Mouse (Mus musculus) olfactory bulb, adult 2 months (tissue): ENCODE measurements around the gene Hist1h4b. TPM values are rescaled to one million over a fixed set of nuclear protein-coding genes. Genes with fewer than 3 reads are reported as not detected.
"Not testable (repeated sequence)": the region's sequence is repeated elsewhere in the genome, so short reads cannot be mapped to it uniquely, and the experiment has no call there.

Source experiments
- H3K27ac ChIP-seq: fragments of 200-500 bp; 2 replicates; pipeline ENCODE4 v1.5.1; 2012; ENCODE audit warnings: low read depth, low read length; ENCODE audit not compliant: insufficient read depth
- H3K4me1 ChIP-seq: fragments of 200-500 bp; 2 replicates; pipeline ENCODE4 v1.6.1; 2012; ENCODE audit warnings: low read length; ENCODE audit not compliant: control insufficient read depth, insufficient read depth
- H3K4me3 ChIP-seq: fragments of 200-500 bp; 2 replicates; pipeline ENCODE4 v1.5.1; 2012; ENCODE audit warnings: mild to moderate bottlenecking, low read depth, low read length, moderate library complexity; ENCODE audit not compliant: insufficient read depth
- CTCF ChIP-seq: fragments of 200-500 bp; IDR thresholded peaks from 2 replicates; pipeline ENCODE4 v1.5.1; 2012; ENCODE audit warnings: low read depth, mild to moderate bottlenecking, low read length, moderate library complexity; ENCODE audit not compliant: insufficient read depth
- POLR2A ChIP-seq: fragments of 200-500 bp; IDR thresholded peaks from 2 replicates; pipeline ENCODE4 v1.6.1; 2012; ENCODE audit warnings: mild to moderate bottlenecking, low read depth, low read length, moderate library complexity; ENCODE audit not compliant: insufficient read depth
- WGBS: fragments of 180-500 bp; shearing (Covaris S2); methylation state at CpG from one replicate; pipeline ENCODE4 v1.1.7; 2018; 5-methylcytosine and 5-hydroxymethylcytosine counted together
- polyA plus RNA-seq: library from polyadenylated mRNA; stranded (reverse); fragments of >200 nt; gene quantifications from 2 replicates; pipeline ENCODE4 v1.2.4, GENCODE M21; 2012; ENCODE audit warnings: low replicate concordance; ENCODE audit not compliant: missing spikeins, insufficient read depth, insufficient read length

Hist1h4b gene
- not detected in 2 replicates for polyA plus RNA-seq

DNA sequence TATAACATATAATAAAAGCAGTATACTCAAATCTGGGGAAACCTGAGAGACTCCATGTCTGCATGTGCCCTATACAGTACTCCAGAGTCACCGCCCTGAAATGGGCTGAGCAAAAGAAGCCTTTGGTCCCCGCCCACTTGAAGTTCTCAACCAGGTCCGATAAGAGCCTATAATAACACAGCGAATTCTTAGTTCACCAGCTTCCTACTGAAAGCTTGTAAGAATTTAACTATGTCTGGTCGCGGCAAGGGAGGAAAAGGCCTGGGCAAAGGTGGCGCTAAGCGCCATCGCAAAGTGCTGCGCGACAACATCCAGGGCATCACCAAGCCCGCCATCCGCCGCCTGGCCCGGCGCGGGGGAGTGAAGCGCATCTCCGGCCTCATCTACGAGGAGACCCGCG, at the start of gene Hist1h4b:
Gene Hist1h4b (plus strand): TSS at position 224 of the 400 bp plus-strand sequence.
- Histone ChIP-seq H3K4me3 (peak within 1 kb of the TSS; percentile 48), H3K27ac (peak within 1 kb of the TSS; percentile 86), H3K4me1 (peaks cover 5% of the 10 kb centered on the region; the same call in 1 of the 2 replicates)
- no peak for TF ChIP-seq CTCF
- peak; percentile 63 for TF ChIP-seq POLR2A
- under 1% methylated on average over 19 of the region's 22 CpGs for WGBS

DNA sequence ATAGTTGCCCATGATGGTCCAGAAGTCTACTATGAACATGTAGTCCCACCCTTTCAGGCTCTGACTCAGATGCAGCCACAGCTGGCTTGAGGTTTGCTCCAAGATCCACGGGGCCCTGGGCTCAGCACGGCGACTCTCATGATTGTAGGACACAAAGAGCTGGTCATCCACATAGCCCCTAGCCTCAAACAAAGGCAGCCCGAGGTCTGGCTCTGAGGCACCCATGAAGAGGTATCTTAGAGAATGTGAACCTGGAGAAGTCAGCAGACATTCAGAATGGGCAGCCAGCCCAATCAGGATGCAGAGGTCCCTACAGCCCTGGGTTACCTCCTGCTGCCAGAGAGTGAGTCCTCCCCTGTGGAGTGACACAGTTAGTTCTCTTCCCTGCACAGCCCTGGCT, 48.8 kb upstream of the Hist1h4b start:
- Histone ChIP-seq H3K4me3 (no peak overlapping the region), H3K4me1 (no peaks in the 10 kb centered on the region), H3K27ac (no peak overlapping the region)
- 90% methylated on average over 4 of the region's 4 CpGs for WGBS
- TF ChIP-seq CTCF, result no peak
- TF ChIP-seq POLR2A, result no peak

DNA sequence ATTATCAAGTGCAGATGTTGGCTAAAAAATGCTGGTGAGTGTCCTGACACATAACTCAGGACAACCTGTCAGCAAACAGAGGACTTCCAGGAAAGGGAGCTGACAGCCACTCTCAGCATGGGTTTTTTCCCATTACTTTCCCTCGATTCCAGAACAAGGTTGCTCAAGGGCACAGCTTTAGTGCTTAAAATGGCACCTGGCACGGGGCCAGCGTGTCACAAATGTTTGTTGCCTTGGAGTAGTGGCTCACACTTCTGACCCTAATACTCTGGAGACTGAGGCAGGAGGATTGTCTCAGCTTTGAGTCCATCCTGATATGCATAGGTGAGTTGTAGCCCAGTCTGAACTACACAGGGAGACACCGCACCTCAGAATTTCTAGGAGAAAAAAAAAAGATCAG, 48.2 kb upstream of the Hist1h4b start:
- WGBS, result 67% methylated on average over 4 of the region's 4 CpGs
- no peaks in the 10 kb centered on the region for H3K4me1 ChIP-seq
- H3K27ac ChIP-seq, result no peak overlapping the region
- TF ChIP-seq POLR2A (no peak), CTCF (no peak)
- H3K4me3 ChIP-seq, result no peak overlapping the region

DNA sequence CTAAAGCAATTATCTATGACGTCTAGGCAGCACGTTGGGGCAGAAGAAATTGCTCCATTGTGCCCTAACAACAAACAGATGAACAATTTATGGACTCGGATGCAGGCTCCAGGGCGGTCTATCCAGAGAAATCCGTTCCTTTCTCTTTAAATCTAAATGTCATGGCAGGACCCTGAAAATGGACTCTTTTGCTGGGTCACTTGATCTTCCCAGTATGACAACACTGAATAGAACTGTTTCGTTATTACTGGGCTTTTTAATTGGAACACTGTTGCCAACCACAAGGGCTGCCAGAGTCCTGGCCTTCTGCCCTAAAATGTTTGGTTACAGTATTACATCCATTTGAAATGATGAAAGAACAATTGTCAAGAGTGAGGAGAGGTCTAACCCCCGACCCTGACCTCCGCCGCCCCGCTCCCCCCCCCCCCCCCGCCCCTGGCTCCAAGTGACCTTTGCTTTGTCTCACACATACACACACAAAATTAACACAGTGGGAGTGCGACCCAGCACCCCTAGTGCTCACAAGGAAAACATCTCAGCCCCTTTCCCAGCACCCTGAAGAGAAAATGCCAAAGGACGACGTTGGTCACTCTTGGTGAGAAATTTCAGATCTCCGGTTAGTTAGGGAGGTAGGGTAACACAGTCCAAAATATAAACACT, 47.0 kb upstream of the Hist1h4b start:
- no peak for TF ChIP-seq CTCF
- no peak for TF ChIP-seq POLR2A
- 16% methylated on average over 15 of the region's 15 CpGs for WGBS
- Histone ChIP-seq H3K4me1 (no peaks in the 10 kb centered on the region), H3K4me3 (peak overlapping the region; percentile 48), H3K27ac (0 out of 2 replicates have a peak overlapping the region, but pooled peaks have one; percentile 46)

DNA sequence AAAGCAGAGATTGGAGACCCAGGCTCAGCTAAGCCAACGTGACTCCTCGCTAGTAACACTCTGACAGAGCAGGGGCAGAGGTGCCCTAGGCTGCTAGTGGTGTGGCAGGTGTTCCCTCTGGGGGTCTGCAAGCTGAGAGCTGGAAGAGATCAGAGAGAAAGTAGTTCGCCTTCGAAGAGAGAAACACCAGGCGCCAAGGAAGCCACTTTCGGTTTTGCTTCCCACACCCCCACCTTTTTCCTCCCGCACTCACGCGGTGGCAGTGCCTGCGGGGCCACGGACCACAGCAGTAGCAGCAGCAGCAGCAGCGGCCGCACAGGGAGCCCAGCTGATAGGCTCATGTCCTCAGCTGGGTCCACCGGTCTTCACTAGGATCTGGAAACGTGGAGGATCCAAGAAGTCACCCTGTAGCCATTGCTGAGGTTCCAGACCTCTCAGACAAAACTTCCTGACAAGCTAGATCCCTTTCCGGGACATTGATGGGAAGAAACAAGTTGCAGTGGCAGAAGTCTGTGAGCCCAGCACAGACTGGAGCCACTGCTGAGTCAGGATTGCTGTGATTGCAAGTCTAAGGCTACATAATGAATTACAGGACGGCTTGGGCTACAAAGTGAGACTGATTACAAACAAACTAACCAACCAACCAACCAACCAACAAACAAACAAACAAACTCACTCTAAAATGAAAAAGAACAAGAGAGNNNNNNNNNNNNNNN, 46.3 kb upstream of the Hist1h4b start, which contains the start of gene Hfe:
Gene Hfe (minus strand): TSS at position 481 of the 716 bp plus-strand sequence.
- WGBS, result 2% methylated on average over 17 of the region's 17 CpGs
- TF ChIP-seq POLR2A (no peak), CTCF (no peak)
- Histone ChIP-seq H3K4me3 (peak within 1 kb of the TSS; percentile 48), H3K4me1 (no peaks in the 10 kb centered on the region), H3K27ac (0 out of 2 replicates have a peak within 1 kb of the TSS, but pooled peaks have one; percentile 46)

DNA sequence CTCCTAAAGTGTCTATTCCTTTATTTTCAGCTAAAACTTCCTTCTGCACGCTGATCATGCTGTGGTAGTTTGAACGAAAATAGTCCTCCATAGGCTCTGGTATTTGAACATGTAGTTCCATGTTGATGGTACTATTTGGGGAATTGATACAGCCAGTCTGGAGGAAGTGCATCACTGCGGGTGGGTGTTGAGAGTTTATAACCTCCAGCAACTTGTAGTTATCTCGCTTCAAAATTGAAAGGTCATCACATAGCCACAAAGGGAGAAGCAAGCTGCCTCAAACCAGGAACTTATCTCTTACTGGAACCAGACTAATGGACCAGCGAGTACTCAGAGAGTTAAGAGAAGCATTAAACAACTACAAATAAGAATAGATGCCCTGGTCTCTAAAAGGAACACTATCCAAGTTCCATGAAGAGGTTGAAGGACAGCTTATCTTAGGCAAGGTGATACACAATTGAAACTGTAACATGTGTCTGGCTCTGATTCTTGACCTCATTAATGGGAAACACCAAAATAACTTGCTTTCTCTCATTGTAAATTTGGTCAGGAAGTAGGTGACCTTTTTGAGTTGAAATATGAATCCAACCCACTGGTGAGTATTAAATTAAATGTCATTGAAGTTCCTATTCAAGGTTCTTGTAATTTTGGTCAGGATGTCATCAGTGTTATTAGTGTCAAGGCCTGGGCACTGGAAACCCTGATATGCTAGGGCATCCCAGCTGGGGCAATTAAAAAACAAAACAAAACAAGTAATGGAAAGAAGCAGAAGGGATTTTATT, 40.4 kb upstream of the Hist1h4b start:
- no peak overlapping the region for H3K4me3 ChIP-seq
- 87% methylated on average over 5 of the region's 5 CpGs for WGBS
- no peaks in the 10 kb centered on the region for H3K4me1 ChIP-seq
- H3K27ac ChIP-seq, result no peak overlapping the region
- TF ChIP-seq CTCF, result no peak
- TF ChIP-seq POLR2A, result no peak

DNA sequence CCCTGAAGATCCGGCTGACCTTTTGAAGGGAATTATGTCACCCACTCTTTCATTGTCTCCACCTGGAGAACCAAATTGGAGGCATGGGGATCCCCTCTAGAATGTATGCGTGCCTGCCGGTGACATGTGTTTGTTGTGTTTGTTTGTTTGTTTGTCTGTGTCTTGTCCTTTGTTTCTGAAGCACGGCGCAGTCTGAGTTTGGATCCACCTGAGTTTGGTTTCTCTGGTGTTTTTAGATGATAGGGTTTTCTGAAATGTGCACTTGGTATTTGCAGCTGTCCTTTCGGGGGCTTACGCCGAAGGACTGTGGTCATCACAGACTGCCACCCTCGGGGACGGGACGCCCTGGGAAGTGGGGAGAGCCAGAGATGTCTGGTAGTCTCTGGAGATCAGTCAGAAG, 39.6 kb upstream of the Hist1h4b start:
- no peak overlapping the region for H3K27ac ChIP-seq
- WGBS, result 64% methylated on average over 11 of the region's 11 CpGs

DNA sequence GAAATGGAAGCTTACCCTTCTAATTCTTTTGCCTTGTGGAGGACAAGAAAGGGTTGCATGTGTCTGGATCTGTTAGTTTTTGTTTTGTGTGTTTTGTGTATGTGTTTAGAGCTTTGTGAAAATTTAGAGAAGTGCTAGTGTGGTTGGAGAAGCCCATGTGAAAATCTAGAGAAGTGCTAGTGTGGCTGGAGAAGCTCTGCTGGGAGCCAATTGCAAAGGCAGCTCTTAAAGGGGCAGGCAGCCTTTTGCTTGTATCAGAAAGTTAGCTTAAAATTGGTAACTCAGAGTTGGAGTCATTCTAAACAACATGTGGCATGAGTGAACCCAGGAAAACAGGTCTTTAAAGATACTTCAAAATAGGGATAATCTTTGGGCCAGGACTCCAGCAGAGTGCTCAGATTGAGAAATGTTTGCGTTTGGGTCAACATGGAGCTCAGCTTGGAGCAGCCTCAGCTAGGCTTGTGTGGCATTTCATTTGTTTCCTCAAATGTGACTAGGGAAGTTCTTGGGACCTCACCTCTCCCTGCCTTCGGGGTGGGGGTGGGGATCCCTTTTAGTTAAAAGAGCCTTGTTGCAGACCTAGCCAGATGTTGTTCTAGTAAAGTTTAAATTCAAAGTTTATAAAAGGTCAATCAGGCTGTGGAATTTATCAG, 39.1 kb upstream of the Hist1h4b start:
- 23% methylated on average over 2 of the region's 2 CpGs for WGBS
- not testable (repeated sequence) for H3K4me1 ChIP-seq, H3K4me3 ChIP-seq, H3K27ac ChIP-seq

More for the DNA sequence above, 39.6 kb upstream of the Hist1h4b start:
- TF ChIP-seq CTCF (no peak), POLR2A (no peak)
- Histone ChIP-seq H3K4me3 (no peak overlapping the region), H3K4me1 (no peaks in the 10 kb centered on the region)
